Mouse (Mus musculus): Measurements from ENCODE around the gene Commd1. TPM values are rescaled to one million over a fixed set of nuclear protein-coding genes. Genes with fewer than 3 reads are reported as not detected.

Commd1 gene
- total and polyA plus RNA-seq, 2 experiments from 2014 or later, result 44.0 to 207 TPM

- H3K4me1 ChIP-seq (ENCODE audit: insufficient read depth), result no peaks in the 10 kb centered on the region
- no peak for TF ChIP-seq CTCF (IDR thresholded peaks at IDR 0.05; ENCODE audit: low read depth)
- 81% methylated on average over 6 of the region's 6 CpGs for WGBS
- H3K9ac ChIP-seq, result no peak overlapping the region
- H3K9me3 ChIP-seq (ENCODE audit: low read length), result no peaks in the 10 kb centered on the region
- no peak overlapping the region for H3K4me2 ChIP-seq (ENCODE audit: low read depth)
- DNase-seq, result no peak
- H3K4me3 ChIP-seq (ENCODE audit: low read depth, low read length), result no peak overlapping the region
- no peaks in the 10 kb centered on the region for H3K36me3 ChIP-seq (ENCODE audit: insufficient read depth)
- ATAC-seq, result no peak
- no peak overlapping the region for H3K27ac ChIP-seq (ENCODE audit: low read depth, low read length)
- no peaks in the 10 kb centered on the region for H3K27me3 ChIP-seq (ENCODE audit: insufficient read depth, low read length)
These were observed 89.7 kb downstream of the Commd1 start for GRCm38 (mm10) chr11:22892466-22892865.

- no peaks in the 10 kb centered on the region for H3K4me1 ChIP-seq (ENCODE audit: insufficient read depth)
- WGBS, result 92% methylated on average over 7 of the region's 7 CpGs
- H3K9ac ChIP-seq, result no peak overlapping the region
- no peak for DNase-seq
- no peak overlapping the region for H3K4me2 ChIP-seq (ENCODE audit: low read depth)
- no peak overlapping the region for H3K4me3 ChIP-seq (ENCODE audit: low read depth, low read length)
- no peak overlapping the region for H3K27ac ChIP-seq (ENCODE audit: low read depth, low read length)
- no peaks in the 10 kb centered on the region for H3K9me3 ChIP-seq (ENCODE audit: low read length)
- no peaks in the 10 kb centered on the region for H3K27me3 ChIP-seq (ENCODE audit: insufficient read depth, low read length)
- H3K36me3 ChIP-seq (ENCODE audit: insufficient read depth), result no peaks in the 10 kb centered on the region
- ATAC-seq, result no peak
- TF ChIP-seq CTCF (IDR thresholded peaks at IDR 0.05; ENCODE audit: low read depth), result no peak
These were observed 90.3 kb downstream of the Commd1 start for GRCm38 (mm10) chr11:22891876-22892275.

- Histone ChIP-seq H3K4me2 (ENCODE audit: low read depth) (no peak overlapping the region), H3K27me3 (ENCODE audit: insufficient read depth, low read length) (no peaks in the 10 kb centered on the region), H3K4me1 (ENCODE audit: insufficient read depth) (no peaks in the 10 kb centered on the region), H3K9ac (no peak overlapping the region), H3K9me3 (ENCODE audit: low read length) (no peaks in the 10 kb centered on the region), H3K27ac (ENCODE audit: low read depth, low read length) (no peak overlapping the region), H3K36me3 (ENCODE audit: insufficient read depth) (no peaks in the 10 kb centered on the region), H3K4me3 (ENCODE audit: low read depth, low read length) (no peak overlapping the region)
- DNase-seq (no peak), ATAC-seq (no peak)
- TF ChIP-seq CTCF (IDR thresholded peaks at IDR 0.05; ENCODE audit: low read depth), result no peak
- 69% methylated on average over 9 of the region's 9 CpGs for WGBS
These were observed 90.9 kb downstream of the Commd1 start for GRCm38 (mm10) chr11:22891242-22891641.

GRCm38 (mm10) chr11:22889224-22889623, 93.0 kb downstream of the Commd1 start:
- H3K4me3 ChIP-seq (ENCODE audit: low read depth, low read length), result no peak overlapping the region
- WGBS, result 95% methylated on average over 3 of the region's 3 CpGs
- DNase-seq (no peak), ATAC-seq (no peak)
- no peaks in the 10 kb centered on the region for H3K4me1 ChIP-seq (ENCODE audit: insufficient read depth)
- H3K4me2 ChIP-seq (ENCODE audit: low read depth), result no peak overlapping the region
- H3K9ac ChIP-seq, result no peak overlapping the region
- no peak for TF ChIP-seq CTCF (IDR thresholded peaks at IDR 0.05; ENCODE audit: low read depth)
- no peaks in the 10 kb centered on the region for H3K9me3 ChIP-seq (ENCODE audit: low read length)
- H3K27ac ChIP-seq (ENCODE audit: low read depth, low read length), result no peak overlapping the region
- no peaks in the 10 kb centered on the region for H3K36me3 ChIP-seq (ENCODE audit: insufficient read depth)
- no peaks in the 10 kb centered on the region for H3K27me3 ChIP-seq (ENCODE audit: insufficient read depth, low read length)

GRCm38 (mm10) chr11:22886991-22887390, 95.2 kb downstream of the Commd1 start:
- ATAC-seq (no peak), DNase-seq (no peak)
- no peaks in the 10 kb centered on the region for H3K27me3 ChIP-seq (ENCODE audit: insufficient read depth, low read length)
- no peaks in the 10 kb centered on the region for H3K4me1 ChIP-seq (ENCODE audit: insufficient read depth)
- H3K4me3 ChIP-seq (ENCODE audit: low read depth, low read length), result no peak overlapping the region
- H3K9me3 ChIP-seq (ENCODE audit: low read length), result no peaks in the 10 kb centered on the region
- no peak overlapping the region for H3K27ac ChIP-seq (ENCODE audit: low read depth, low read length)
- no peak overlapping the region for H3K9ac ChIP-seq
- no peak overlapping the region for H3K4me2 ChIP-seq (ENCODE audit: low read depth)
- WGBS, result 90% methylated on average over 4 of the region's 4 CpGs
- H3K36me3 ChIP-seq (ENCODE audit: insufficient read depth), result no peaks in the 10 kb centered on the region
- TF ChIP-seq CTCF (IDR thresholded peaks at IDR 0.05; ENCODE audit: low read depth), result no peak

- no peaks in the 10 kb centered on the region for H3K36me3 ChIP-seq (ENCODE audit: insufficient read depth)
- H3K27me3 ChIP-seq (ENCODE audit: insufficient read depth, low read length), result no peaks in the 10 kb centered on the region
- H3K27ac ChIP-seq (ENCODE audit: low read depth, low read length), result no peak overlapping the region
- H3K4me1 ChIP-seq (ENCODE audit: insufficient read depth), result no peaks in the 10 kb centered on the region
- H3K4me3 ChIP-seq (ENCODE audit: low read depth, low read length), result no peak overlapping the region
- DNase-seq (no peak), ATAC-seq (no peak)
- no peak overlapping the region for H3K4me2 ChIP-seq (ENCODE audit: low read depth)
- no peak for TF ChIP-seq CTCF (IDR thresholded peaks at IDR 0.05; ENCODE audit: low read depth)
- no peak overlapping the region for H3K9ac ChIP-seq
- WGBS, result 97% methylated on average over 1 of the region's 1 CpGs
- no peaks in the 10 kb centered on the region for H3K9me3 ChIP-seq (ENCODE audit: low read length)
These were observed 96.8 kb downstream of the Commd1 start for GRCm38 (mm10) chr11:22885350-22885749.

- Histone ChIP-seq H3K9ac (no peak overlapping the region), H3K4me1 (ENCODE audit: insufficient read depth) (no peaks in the 10 kb centered on the region), H3K27me3 (ENCODE audit: insufficient read depth, low read length) (no peaks in the 10 kb centered on the region), H3K36me3 (ENCODE audit: insufficient read depth) (no peaks in the 10 kb centered on the region), H3K4me3 (ENCODE audit: low read depth, low read length) (no peak overlapping the region), H3K27ac (ENCODE audit: low read depth, low read length) (no peak overlapping the region), H3K4me2 (ENCODE audit: low read depth) (no peak overlapping the region), H3K9me3 (ENCODE audit: low read length) (no peaks in the 10 kb centered on the region)
- ATAC-seq, result no peak
- DNase-seq, result no peak
- TF ChIP-seq CTCF (IDR thresholded peaks at IDR 0.05; ENCODE audit: low read depth), result no peak
- WGBS, result 83% methylated on average over 2 of the region's 2 CpGs
These were observed 98.5 kb downstream of the Commd1 start for GRCm38 (mm10) chr11:22883676-22884075.

- TF ChIP-seq CTCF (IDR thresholded peaks at IDR 0.05; ENCODE audit: low read depth), result no peak
- Histone ChIP-seq H3K4me3 (ENCODE audit: low read depth, low read length) (no peak overlapping the region), H3K4me2 (ENCODE audit: low read depth) (no peak overlapping the region), H3K27ac (ENCODE audit: low read depth, low read length) (no peak overlapping the region), H3K4me1 (ENCODE audit: insufficient read depth) (no peaks in the 10 kb centered on the region), H3K9ac (no peak overlapping the region), H3K27me3 (ENCODE audit: insufficient read depth, low read length) (no peaks in the 10 kb centered on the region), H3K36me3 (ENCODE audit: insufficient read depth) (no peaks in the 10 kb centered on the region), H3K9me3 (ENCODE audit: low read length) (no peaks in the 10 kb centered on the region)
- DNase-seq, result no peak
- ATAC-seq, result no peak
These were observed 99.3 kb downstream of the Commd1 start for GRCm38 (mm10) chr11:22882926-22883325.
